Mouse (Mus musculus) cerebellum, adult 2 months (tissue): ENCODE results near the gene Prr13. TPM values are rescaled to one million over a fixed set of nuclear protein-coding genes. Genes with fewer than 3 reads are reported as not detected.

Experiments used
- DNase-seq, 2 experiments: peaks; one replicate each; pipeline ENCODE4 v3.0.0; 2021
- H3K27ac ChIP-seq: fragments of 200-500 bp; 2 replicates; pipeline ENCODE4 v1.5.1; 2012; ENCODE audit warnings: low read length, control low read depth, inconsistent platforms; ENCODE audit not compliant: insufficient read depth
- H3K27me3 ChIP-seq: fragments of 200-500 bp; 2 replicates; pipeline ENCODE4 v1.6.1; 2012; ENCODE audit warnings: inconsistent platforms, mild to moderate bottlenecking, low read length, moderate library complexity; ENCODE audit not compliant: control insufficient read depth, insufficient read depth
- H3K4me1 ChIP-seq: fragments of 200-500 bp; 2 replicates; pipeline ENCODE4 v1.6.1; 2011; ENCODE audit warnings: low read length; ENCODE audit not compliant: control insufficient read depth, insufficient read depth
- H3K4me3 ChIP-seq: fragments of 200-500 bp; replicated peaks from 2 replicates; pipeline ENCODE3; 2011; ENCODE audit warnings: mild to moderate bottlenecking, low read depth, low read length, control low read depth; ENCODE audit not compliant: insufficient read depth
- CTCF ChIP-seq: fragments of 200-500 bp; IDR thresholded peaks from 2 replicates; pipeline ENCODE4 v1.5.1; 2011; ENCODE audit warnings: low read depth, mild to moderate bottlenecking, control low read depth, low read length, moderate library complexity, borderline replicate concordance; ENCODE audit not compliant: insufficient read depth
- POLR2A ChIP-seq: fragments of 200-500 bp; IDR thresholded peaks from 2 replicates; pipeline ENCODE4 v1.6.1; 2011; ENCODE audit warnings: low read length, control low read depth, borderline replicate concordance; ENCODE audit not compliant: insufficient read depth
- WGBS: fragments of 180-500 bp; shearing (Covaris S2); methylation state at CpG from one replicate; pipeline ENCODE4 v1.1.7; 2018; 5-methylcytosine and 5-hydroxymethylcytosine counted together
- polyA plus RNA-seq: library from polyadenylated mRNA; depleted of rRNA; stranded (reverse); fragments of >200 nt; gene quantifications from 2 replicates; pipeline ENCODE4 v1.2.3, GENCODE M21; 2012

Gene Prr13
- polyA plus RNA-seq, 1 experiment = 160 TPM

DNA sequence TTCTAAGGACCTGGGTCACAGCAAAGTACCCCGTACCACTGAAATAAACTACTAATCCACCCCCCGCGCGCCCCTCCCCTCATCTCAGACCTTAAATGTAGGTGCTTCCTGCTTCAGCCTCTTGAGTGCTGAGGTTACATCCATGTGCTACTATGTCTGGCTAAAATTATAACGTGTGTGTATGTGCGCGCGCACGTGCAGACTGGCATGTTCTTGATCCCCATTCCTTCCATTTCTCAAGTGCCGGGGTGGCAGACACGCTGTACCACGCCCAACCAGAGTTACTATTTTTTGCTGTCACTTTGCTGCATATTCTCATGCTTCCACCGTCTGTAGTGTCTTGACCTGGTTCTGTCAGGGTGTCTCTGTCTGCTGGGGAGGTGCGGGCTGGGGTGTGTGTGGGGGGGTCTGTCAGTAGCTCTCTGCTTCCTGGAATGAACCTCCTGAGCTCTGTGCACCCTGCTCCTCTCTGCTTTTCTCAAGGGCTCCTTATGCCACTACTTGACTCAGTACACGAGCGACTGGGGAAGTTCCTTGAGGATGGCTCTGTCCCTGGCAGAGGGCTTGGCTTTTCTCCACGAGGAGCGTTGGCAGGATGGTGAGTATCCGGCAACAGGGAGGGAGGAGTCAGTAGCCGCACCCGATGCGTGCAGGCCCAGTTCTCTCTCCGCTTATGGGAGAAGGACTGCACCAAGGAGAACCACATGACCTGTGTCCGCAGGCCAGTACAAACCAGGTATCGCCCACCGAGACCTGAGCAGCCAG is 7.0 kb upstream of the Prr13 start:
- WGBS = 62% methylated on average over 26 of the region's 26 CpGs
- TF ChIP-seq CTCF (no peak), POLR2A (no peak)
- Histone ChIP-seq H3K27ac (no peak overlapping the region), H3K27me3 (no peaks in the 10 kb centered on the region), H3K4me1 (no peaks in the 10 kb centered on the region; the same call in 1 of the 2 replicates), H3K4me3 (no peak overlapping the region)
- peak in 1 of 2 experiments; percentile 35 for DNase-seq

DNA sequence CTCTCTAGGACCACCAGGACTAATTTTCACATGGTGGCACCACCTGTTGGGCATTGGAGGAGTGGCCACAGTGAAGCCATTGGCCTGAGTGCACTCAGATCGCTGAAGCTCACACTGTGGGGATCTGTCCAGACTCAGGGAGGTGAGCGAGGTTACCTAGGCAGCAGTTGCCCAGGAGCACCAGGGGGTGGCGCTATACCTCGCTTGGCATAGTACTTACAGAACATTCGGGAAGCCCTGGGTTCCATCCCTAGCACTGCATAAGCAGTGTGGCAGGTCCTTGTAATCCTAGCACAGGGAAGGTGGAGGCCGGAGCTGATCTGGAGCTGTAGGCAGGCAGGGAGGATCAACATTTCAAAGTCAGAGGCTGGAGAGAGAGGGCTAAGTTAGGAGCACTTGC is 2.8 kb upstream of the Prr13 start:
- Histone ChIP-seq H3K27ac (no peak overlapping the region), H3K4me1 (peaks cover 6% of the 10 kb centered on the region), H3K27me3 (no peaks in the 10 kb centered on the region), H3K4me3 (no peak overlapping the region)
- 32% methylated on average over 6 of the region's 6 CpGs for WGBS
- peak; percentile 50; the same call in 1 of the 2 replicates for TF ChIP-seq CTCF
- no peak for TF ChIP-seq POLR2A
- no peak for DNase-seq

DNA sequence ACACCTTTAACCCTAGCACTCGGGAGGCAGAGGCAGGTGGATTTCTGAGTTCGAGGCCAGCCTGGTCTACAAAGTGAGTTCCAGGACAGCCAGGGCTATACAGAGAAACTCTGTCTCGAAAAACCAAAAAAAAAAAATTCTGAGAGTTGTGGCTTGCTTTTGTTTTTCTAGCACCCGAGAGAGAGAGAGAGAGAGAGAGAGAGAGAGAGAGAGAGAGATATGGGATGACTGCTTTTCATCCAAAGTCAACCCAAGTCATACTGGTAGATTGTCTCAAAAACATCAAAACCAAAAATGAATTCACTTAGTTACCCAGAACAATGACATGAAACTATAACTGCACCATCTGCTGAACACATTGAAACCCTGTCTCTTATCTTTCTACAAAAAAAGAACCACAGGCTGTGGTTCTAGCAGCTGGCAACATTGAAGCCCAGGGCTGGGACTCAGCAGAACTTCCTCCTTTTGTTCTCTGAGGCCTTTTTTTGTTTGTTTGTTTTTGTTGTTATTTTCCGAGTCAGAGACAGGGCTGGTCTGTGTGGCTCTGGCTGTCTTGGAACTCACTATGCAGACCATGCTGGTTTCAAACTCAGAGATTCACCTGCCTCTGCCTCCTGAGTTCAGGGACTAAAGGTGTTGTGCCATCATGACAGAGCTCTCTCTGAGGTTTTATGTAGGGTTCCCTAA is 635 bp upstream of the Prr13 start:
- TF ChIP-seq CTCF (no peak), POLR2A (no peak)
- WGBS = 69% methylated on average over 5 of the region's 5 CpGs
- DNase-seq = no peak
- Histone ChIP-seq H3K4me3 (peak overlapping the region; percentile 29), H3K4me1 (peaks cover 6% of the 10 kb centered on the region), H3K27ac (peak overlapping the region; percentile 13; the same call in 1 of the 2 replicates), H3K27me3 (no peaks in the 10 kb centered on the region)

DNA sequence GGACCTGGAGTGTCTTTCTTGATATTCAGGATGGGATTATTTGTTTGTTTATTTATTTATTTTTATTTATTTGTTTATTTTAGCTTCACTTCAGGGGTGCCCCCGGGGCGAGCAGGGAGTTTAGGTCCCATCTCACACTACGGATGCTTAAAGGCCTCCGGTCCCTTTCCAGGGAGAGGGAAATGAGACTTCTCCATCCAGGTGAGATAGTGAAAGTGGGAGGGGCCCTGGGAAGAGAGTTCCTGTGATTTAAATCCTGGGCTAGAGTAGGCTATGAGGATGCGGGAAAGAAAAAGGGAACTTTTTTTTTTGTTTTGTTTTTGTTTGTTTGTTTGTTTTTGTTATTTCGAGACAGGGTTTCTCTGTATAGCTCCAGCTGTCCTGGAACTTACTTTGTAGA is 553 bp downstream of the Prr13 start:
- H3K4me3 ChIP-seq = peak overlapping the region; percentile 79
- TF ChIP-seq CTCF (no peak), POLR2A (no peak)
- peaks cover 6% of the 10 kb centered on the region for H3K4me1 ChIP-seq
- H3K27me3 ChIP-seq = no peaks in the 10 kb centered on the region
- peak overlapping the region; percentile 27; the same call in 1 of the 2 replicates for H3K27ac ChIP-seq
- no peak for DNase-seq
- WGBS = 18% methylated on average over 6 of the region's 6 CpGs

DNA sequence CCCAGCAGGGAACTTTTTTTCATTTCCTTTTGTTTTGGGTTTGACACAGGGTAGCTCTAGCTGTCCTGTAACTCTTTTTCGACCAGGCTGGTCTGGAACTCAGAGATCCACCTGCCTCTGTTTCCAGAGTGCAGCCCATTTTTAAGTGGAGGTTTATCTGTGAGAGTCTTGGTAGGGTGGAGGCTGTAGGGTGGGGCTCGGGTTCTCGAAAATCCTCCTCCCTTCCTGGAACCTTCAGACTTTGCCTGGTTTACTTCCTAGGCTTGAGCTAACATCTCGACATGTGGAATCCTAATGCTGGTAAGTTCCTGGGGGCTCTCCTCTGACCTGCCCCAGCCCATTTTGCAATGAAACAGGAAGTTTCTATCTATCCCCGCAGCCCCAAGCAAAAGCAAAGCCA is 1.0 kb downstream of the Prr13 start:
- H3K27ac ChIP-seq = no peak overlapping the region
- H3K27me3 ChIP-seq = no peaks in the 10 kb centered on the region
- 63% methylated on average over 5 of the region's 5 CpGs for WGBS
- peak overlapping the region; percentile 79 for H3K4me3 ChIP-seq
- DNase-seq = no peak
- peaks cover 6% of the 10 kb centered on the region for H3K4me1 ChIP-seq
- no peak for TF ChIP-seq POLR2A
- TF ChIP-seq CTCF = no peak

DNA sequence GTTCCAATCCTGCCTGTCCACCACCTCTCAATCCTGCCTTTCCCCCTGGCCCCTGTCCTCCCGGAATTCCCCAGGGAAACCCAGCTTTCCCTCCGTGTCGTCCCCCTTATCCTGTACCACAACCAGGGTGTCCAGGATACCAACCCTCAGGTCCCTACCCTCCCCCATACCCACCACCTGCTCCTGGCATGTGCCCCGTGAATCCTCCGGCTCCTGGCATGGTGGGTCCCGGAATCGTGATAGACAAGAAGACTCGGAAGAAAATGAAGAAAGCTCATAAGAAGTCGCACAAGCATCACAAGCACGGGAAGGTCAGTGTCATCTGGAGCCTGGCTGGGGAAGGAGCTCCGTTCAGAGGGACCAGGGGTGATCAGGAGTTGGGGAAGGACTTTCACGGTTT is 1.6 kb downstream of the Prr13 start:
- peak in 1 of 2 experiments; percentile 31 for DNase-seq
- no peak overlapping the region for H3K27ac ChIP-seq
- H3K4me1 ChIP-seq = peaks cover 6% of the 10 kb centered on the region
- peak overlapping the region; percentile 33 for H3K4me3 ChIP-seq
- no peak for TF ChIP-seq POLR2A
- WGBS = 38% methylated on average over 12 of the region's 12 CpGs
- H3K27me3 ChIP-seq = no peaks in the 10 kb centered on the region

DNA sequence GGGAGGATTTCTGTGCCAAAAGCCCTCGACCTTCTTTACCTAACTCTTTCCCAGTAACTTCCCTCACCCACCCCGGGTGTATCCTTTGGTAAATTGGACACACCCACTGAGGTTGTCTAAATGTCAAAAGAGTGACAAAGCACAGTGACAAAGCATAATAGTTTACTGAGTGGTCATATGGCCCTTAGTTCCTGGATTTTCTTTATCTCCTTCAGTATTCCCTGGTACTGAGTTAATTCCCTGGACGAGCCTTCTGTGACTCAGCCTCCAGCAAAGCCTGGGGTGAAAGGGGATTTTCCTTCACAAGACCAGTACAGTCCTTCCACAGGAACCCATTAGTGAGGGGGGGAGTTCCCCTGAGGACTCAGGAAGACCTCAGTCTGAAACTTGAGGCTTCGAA is 2.1 kb downstream of the Prr13 start:
- Histone ChIP-seq H3K4me3 (no peak overlapping the region), H3K27me3 (no peaks in the 10 kb centered on the region), H3K27ac (no peak overlapping the region), H3K4me1 (peaks cover 6% of the 10 kb centered on the region)
- WGBS = 64% methylated on average over 4 of the region's 4 CpGs
- no peak for TF ChIP-seq CTCF
- DNase-seq = no peak
